Mouse (Mus musculus): Measurements from ENCODE around the gene Dcun1d4. TPM values are rescaled to one million over a fixed set of nuclear protein-coding genes. Genes with fewer than 3 reads are reported as not detected.

Dcun1d4 gene
- polyA plus RNA-seq, 1 experiment from 2014 or later = 71.0 TPM

DNA sequence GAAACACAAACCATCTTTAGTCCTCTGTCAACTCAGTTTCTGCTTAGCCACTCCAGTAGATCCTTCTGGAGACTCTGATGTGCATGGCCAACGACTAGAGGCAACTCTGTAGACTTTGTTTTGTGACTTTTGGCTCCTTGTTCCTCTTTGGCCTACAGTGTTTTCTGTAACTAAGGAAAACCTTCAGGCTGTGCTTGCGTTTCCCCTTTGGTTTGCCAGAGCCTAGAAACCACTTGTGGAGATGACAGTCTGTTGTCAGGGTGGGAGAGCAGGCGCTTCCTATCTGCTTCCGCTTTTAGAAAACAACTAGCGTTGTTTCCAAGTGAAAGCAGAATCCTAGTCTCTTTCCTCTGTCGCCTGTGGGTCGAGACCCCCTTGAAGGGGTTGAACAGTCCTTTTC lies 67.4 kb downstream of the Dcun1d4 start:
- Histone ChIP-seq H3K27me3 (ENCODE audit: control insufficient read depth, insufficient read depth, low read length) (no peaks in the 10 kb centered on the region), H3K4me3 (ENCODE audit: low read depth, low read length) (no peak overlapping the region), H3K9me3 (ENCODE audit: control insufficient read depth, low read length) (no peaks in the 10 kb centered on the region), H3K36me3 (ENCODE audit: control insufficient read depth, insufficient read depth, low read length) (no peaks in the 10 kb centered on the region; the same call in 1 of the 2 replicates), H3K27ac (ENCODE audit: low read depth, low read length) (no peak overlapping the region), H3K9ac (ENCODE audit: low read length) (no peak overlapping the region), H3K4me2 (ENCODE audit: low read depth) (no peak overlapping the region), H3K4me1 (ENCODE audit: control insufficient read depth, insufficient read depth, low read length) (no peaks in the 10 kb centered on the region)
- ATAC-seq (ENCODE audit: insufficient read depth, low FRiP score, low TSS enrichment) = no peak
- 92% methylated on average over 7 of the region's 7 CpGs for WGBS
- DNase-seq (ENCODE audit: low spot score) = no peak

DNA sequence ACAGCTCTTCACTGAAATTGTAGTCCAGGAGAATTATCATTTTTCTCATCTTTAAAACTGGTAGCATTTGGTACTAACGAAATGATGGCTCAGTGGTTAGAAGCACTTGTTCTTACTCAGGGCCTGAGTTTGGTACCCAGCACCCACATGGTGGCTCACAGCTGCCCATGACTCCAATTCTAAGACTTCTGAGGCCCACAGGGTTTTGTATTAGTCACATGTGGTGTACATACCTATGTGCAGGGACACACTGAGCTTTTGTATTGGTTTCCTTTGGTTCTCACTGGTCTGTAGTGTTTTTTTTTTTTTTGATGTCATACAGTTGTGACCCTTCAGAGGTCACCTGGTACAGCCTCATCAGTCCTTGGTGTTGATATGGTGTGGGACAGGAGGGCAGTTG lies 68.0 kb downstream of the Dcun1d4 start:
- H3K4me3 ChIP-seq (ENCODE audit: low read depth, low read length) = no peak overlapping the region
- 94% methylated on average over 1 of the region's 1 CpGs for WGBS
- no peaks in the 10 kb centered on the region for H3K9me3 ChIP-seq (ENCODE audit: control insufficient read depth, low read length)
- H3K9ac ChIP-seq (ENCODE audit: low read length) = no peak overlapping the region
- DNase-seq (ENCODE audit: low spot score) = no peak
- H3K4me1 ChIP-seq (ENCODE audit: control insufficient read depth, insufficient read depth, low read length) = no peaks in the 10 kb centered on the region
- H3K4me2 ChIP-seq (ENCODE audit: low read depth) = no peak overlapping the region
- H3K27me3 ChIP-seq (ENCODE audit: control insufficient read depth, insufficient read depth, low read length) = no peaks in the 10 kb centered on the region
- no peak overlapping the region for H3K27ac ChIP-seq (ENCODE audit: low read depth, low read length)
- no peaks in the 10 kb centered on the region; the same call in none of the 2 replicates for H3K36me3 ChIP-seq (ENCODE audit: control insufficient read depth, insufficient read depth, low read length)
- no peak for ATAC-seq (ENCODE audit: insufficient read depth, low FRiP score, low TSS enrichment)

DNA sequence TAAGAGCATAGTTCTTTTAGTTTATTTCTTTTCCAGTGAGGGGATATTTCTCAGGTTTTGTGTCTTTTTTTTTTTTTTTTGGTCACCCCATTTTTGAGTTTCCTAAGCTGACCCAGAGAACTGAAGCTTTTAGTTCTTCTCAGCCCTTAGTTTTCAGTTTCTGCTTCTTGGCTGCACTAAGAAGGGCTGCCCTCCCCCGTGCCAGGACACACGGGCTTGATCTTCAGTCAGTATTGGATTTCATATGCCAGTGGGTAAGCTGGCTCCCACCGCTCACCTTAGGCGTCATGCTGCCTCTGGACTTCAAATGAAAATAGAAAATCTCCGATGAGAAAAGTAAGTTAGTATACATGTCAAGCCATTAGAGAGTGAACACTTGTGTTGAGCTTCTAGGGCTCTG lies 71.0 kb downstream of the Dcun1d4 start:
- H3K4me1 ChIP-seq (ENCODE audit: control insufficient read depth, insufficient read depth, low read length) = no peaks in the 10 kb centered on the region
- ATAC-seq (ENCODE audit: insufficient read depth, low FRiP score, low TSS enrichment) (no peak), DNase-seq (ENCODE audit: low spot score) (no peak)
- no peaks in the 10 kb centered on the region for H3K9me3 ChIP-seq (ENCODE audit: control insufficient read depth, low read length)
- no peak overlapping the region for H3K4me3 ChIP-seq (ENCODE audit: low read depth, low read length)
- 78% methylated on average over 5 of the region's 5 CpGs for WGBS
- no peak overlapping the region for H3K9ac ChIP-seq (ENCODE audit: low read length)
- no peak overlapping the region for H3K27ac ChIP-seq (ENCODE audit: low read depth, low read length)
- H3K4me2 ChIP-seq (ENCODE audit: low read depth) = no peak overlapping the region
- no peaks in the 10 kb centered on the region for H3K27me3 ChIP-seq (ENCODE audit: control insufficient read depth, insufficient read depth, low read length)
- H3K36me3 ChIP-seq (ENCODE audit: control insufficient read depth, insufficient read depth, low read length) = no peaks in the 10 kb centered on the region; the same call in 1 of the 2 replicates

DNA sequence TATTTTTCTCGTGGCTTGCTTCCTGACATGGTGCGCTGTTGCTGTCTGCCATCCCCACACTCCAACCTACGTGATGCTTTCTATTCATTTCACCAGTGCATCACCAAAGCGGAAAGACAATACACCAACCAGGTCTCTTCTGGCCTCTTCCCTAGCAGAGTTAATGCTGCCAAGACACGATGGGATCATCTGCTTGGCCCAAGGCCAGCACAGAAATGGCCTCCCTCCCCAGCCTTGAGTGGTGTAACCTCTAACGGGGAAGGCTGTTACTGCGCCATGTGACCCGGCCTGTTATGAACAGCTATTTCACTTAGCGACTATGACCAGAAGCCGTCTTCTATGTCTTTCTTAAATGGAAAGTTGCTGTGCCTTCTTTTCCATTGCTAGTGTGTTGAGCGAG lies 73.1 kb downstream of the Dcun1d4 start:
- WGBS = 93% methylated on average over 11 of the region's 11 CpGs
- no peak for ATAC-seq (ENCODE audit: insufficient read depth, low FRiP score, low TSS enrichment)
- Histone ChIP-seq H3K4me2 (ENCODE audit: low read depth) (no peak overlapping the region), H3K27me3 (ENCODE audit: control insufficient read depth, insufficient read depth, low read length) (no peaks in the 10 kb centered on the region), H3K4me3 (ENCODE audit: low read depth, low read length) (no peak overlapping the region), H3K27ac (ENCODE audit: low read depth, low read length) (no peak overlapping the region), H3K36me3 (ENCODE audit: control insufficient read depth, insufficient read depth, low read length) (peaks cover 4% of the 10 kb centered on the region), H3K9me3 (ENCODE audit: control insufficient read depth, low read length) (no peaks in the 10 kb centered on the region), H3K4me1 (ENCODE audit: control insufficient read depth, insufficient read depth, low read length) (0 out of 2 replicates have a peak, but pooled peaks cover 4% of the 10 kb centered on the region), H3K9ac (ENCODE audit: low read length) (no peak overlapping the region)
- no peak for DNase-seq (ENCODE audit: low spot score)

DNA sequence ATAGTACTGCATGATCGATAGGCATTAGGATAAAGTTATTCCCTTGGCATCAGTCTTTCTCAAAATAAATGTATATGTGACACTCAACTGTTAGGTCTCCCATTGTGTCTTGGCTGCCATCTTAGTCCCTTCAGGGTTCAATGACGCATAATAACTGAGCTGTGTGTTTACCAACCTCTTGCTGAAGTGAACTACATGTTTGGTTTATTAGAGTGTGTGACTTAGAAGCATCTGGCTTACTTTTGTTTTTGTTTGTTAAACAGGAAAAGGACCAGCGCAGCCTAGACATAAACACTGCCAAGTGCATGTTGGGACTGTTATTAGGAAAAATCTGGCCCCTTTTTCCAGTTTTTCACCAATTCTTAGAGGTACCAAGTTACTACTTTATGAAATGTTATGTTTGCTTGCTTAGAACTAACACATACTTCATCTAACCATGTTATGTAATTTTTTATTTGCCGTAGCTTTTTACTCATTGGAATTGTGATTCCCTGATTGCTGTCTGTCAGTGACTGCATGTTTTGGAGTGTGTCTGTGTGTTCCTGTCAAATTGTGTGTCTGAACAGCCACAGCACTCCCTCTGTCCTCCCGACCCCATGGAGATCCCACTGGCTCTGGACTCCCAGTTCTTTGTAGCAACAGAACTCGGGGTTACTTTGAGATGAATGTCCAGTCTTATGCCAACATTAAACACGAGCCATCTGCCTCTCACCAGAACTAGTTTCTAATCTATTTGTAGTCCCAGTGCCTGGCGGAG lies 74.5 kb downstream of the Dcun1d4 start:
- DNase-seq (ENCODE audit: low spot score) (no peak), ATAC-seq (ENCODE audit: insufficient read depth, low FRiP score, low TSS enrichment) (no peak)
- Histone ChIP-seq H3K9ac (ENCODE audit: low read length) (no peak overlapping the region), H3K4me3 (ENCODE audit: low read depth, low read length) (no peak overlapping the region), H3K36me3 (ENCODE audit: control insufficient read depth, insufficient read depth, low read length) (peaks cover 4% of the 10 kb centered on the region), H3K4me1 (ENCODE audit: control insufficient read depth, insufficient read depth, low read length) (0 out of 2 replicates have a peak, but pooled peaks cover 4% of the 10 kb centered on the region), H3K4me2 (ENCODE audit: low read depth) (no peak overlapping the region), H3K27me3 (ENCODE audit: control insufficient read depth, insufficient read depth, low read length) (no peaks in the 10 kb centered on the region), H3K9me3 (ENCODE audit: control insufficient read depth, low read length) (no peaks in the 10 kb centered on the region), H3K27ac (ENCODE audit: low read depth, low read length) (no peak overlapping the region)
- 88% methylated on average over 8 of the region's 8 CpGs for WGBS

- H3K4me3 ChIP-seq (ENCODE audit: low read depth, low read length) = no peak overlapping the region
- no peak overlapping the region for H3K9ac ChIP-seq (ENCODE audit: low read length)
- H3K27me3 ChIP-seq (ENCODE audit: control insufficient read depth, insufficient read depth, low read length) = no peaks in the 10 kb centered on the region
- H3K9me3 ChIP-seq (ENCODE audit: control insufficient read depth, low read length) = no peaks in the 10 kb centered on the region
- no peak overlapping the region for H3K4me2 ChIP-seq (ENCODE audit: low read depth)
- H3K27ac ChIP-seq (ENCODE audit: low read depth, low read length) = no peak overlapping the region
- ATAC-seq (ENCODE audit: insufficient read depth, low FRiP score, low TSS enrichment) = no peak
- DNase-seq (ENCODE audit: low spot score) = no peak
- H3K4me1 ChIP-seq (ENCODE audit: control insufficient read depth, insufficient read depth, low read length) = 0 out of 2 replicates have a peak, but pooled peaks cover 4% of the 10 kb centered on the region
- H3K36me3 ChIP-seq (ENCODE audit: control insufficient read depth, insufficient read depth, low read length) = peaks cover 4% of the 10 kb centered on the region
- WGBS = 79% methylated on average over 12 of the region's 12 CpGs
Observed at GRCm38 (mm10) chr5:73556733-73557425, 76.1 kb downstream of the Dcun1d4 start.

DNA sequence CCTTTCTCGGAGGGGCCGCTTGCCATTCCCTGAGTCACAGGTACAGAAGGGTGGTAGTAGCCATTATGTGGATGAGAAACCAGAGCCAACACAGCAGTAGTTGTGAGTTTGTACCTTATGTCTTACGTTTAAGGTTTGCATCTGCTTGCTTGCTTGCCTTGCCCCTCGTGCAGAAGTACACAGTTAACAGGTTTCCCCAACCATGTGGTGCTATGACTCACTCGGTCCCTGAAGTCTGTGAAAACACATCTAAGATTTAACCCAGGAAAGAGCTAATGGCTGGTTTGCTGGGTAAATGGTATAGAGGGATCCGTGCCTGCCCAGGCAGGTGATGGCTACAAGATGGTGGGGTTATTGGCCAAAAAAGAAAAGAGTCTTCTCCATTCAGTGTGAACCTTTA lies 78.0 kb downstream of the Dcun1d4 start:
- H3K36me3 ChIP-seq (ENCODE audit: control insufficient read depth, insufficient read depth, low read length) = peaks cover 4% of the 10 kb centered on the region; the same call in 1 of the 2 replicates
- no peak overlapping the region for H3K4me3 ChIP-seq (ENCODE audit: low read depth, low read length)
- no peaks in the 10 kb centered on the region for H3K9me3 ChIP-seq (ENCODE audit: control insufficient read depth, low read length)
- 0 out of 2 replicates have a peak, but pooled peaks cover 4% of the 10 kb centered on the region for H3K4me1 ChIP-seq (ENCODE audit: control insufficient read depth, insufficient read depth, low read length)
- no peak for ATAC-seq (ENCODE audit: insufficient read depth, low FRiP score, low TSS enrichment)
- H3K27ac ChIP-seq (ENCODE audit: low read depth, low read length) = no peak overlapping the region
- 93% methylated on average over 6 of the region's 6 CpGs for WGBS
- no peak overlapping the region for H3K4me2 ChIP-seq (ENCODE audit: low read depth)
- no peak overlapping the region for H3K9ac ChIP-seq (ENCODE audit: low read length)
- no peaks in the 10 kb centered on the region for H3K27me3 ChIP-seq (ENCODE audit: control insufficient read depth, insufficient read depth, low read length)
- no peak for DNase-seq (ENCODE audit: low spot score)

DNA sequence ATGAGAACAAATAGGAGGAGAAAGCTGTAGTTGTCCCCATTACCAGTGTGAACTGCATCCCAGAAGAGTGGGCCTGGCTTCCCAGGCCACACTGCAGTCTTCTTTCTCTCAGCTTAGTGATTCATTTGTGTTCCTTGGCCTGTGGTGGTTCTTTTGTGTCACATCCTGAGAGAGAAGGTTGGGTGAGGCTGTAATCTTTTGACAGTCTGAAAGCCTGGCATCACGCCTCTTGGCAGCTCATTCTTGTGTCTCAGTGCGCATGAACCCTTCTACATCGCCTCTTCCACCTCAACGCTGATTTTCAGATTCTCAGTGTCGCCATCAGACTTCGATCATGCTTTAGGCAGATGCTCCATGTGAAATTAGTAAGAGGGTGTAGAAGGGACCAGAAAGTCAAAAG lies 83.2 kb downstream of the Dcun1d4 start:
- Histone ChIP-seq H3K27me3 (ENCODE audit: control insufficient read depth, insufficient read depth, low read length) (no peaks in the 10 kb centered on the region), H3K4me1 (ENCODE audit: control insufficient read depth, insufficient read depth, low read length) (no peaks in the 10 kb centered on the region), H3K4me3 (ENCODE audit: low read depth, low read length) (no peak overlapping the region), H3K36me3 (ENCODE audit: control insufficient read depth, insufficient read depth, low read length) (no peaks in the 10 kb centered on the region), H3K9ac (ENCODE audit: low read length) (no peak overlapping the region), H3K9me3 (ENCODE audit: control insufficient read depth, low read length) (no peaks in the 10 kb centered on the region), H3K27ac (ENCODE audit: low read depth, low read length) (no peak overlapping the region), H3K4me2 (ENCODE audit: low read depth) (no peak overlapping the region)
- ATAC-seq (ENCODE audit: insufficient read depth, low FRiP score, low TSS enrichment) (no peak), DNase-seq (ENCODE audit: low spot score) (no peak)
- WGBS = 95% methylated on average over 6 of the region's 6 CpGs

DNA sequence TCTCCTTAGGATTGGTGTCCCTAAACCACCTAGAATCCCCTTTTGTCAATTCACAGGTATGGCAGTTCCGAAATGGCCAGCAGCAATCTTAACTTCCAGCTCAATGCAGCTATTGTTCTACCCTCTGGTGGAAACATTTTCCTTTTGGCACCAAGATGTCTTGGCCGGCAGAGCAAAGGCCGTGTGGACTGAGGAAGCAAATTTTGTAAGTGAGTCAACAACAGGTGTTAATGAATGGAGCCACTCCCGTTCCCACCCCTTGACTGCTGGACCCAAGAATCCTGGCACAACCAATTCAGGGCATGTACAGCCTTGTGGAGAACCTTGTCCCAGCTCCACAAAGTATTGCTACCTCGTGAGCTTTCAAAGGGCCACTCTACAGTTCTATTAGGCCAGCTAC lies 85.3 kb downstream of the Dcun1d4 start:
- H3K9ac ChIP-seq (ENCODE audit: low read length) = no peak overlapping the region
- H3K27ac ChIP-seq (ENCODE audit: low read depth, low read length) = no peak overlapping the region
- H3K4me1 ChIP-seq (ENCODE audit: control insufficient read depth, insufficient read depth, low read length) = no peaks in the 10 kb centered on the region
- H3K4me3 ChIP-seq (ENCODE audit: low read depth, low read length) = no peak overlapping the region
- no peak overlapping the region for H3K4me2 ChIP-seq (ENCODE audit: low read depth)
- H3K27me3 ChIP-seq (ENCODE audit: control insufficient read depth, insufficient read depth, low read length) = no peaks in the 10 kb centered on the region
- H3K36me3 ChIP-seq (ENCODE audit: control insufficient read depth, insufficient read depth, low read length) = no peaks in the 10 kb centered on the region
- H3K9me3 ChIP-seq (ENCODE audit: control insufficient read depth, low read length) = no peaks in the 10 kb centered on the region
- 85% methylated on average over 5 of the region's 5 CpGs for WGBS
- DNase-seq (ENCODE audit: low spot score) = no peak
- ATAC-seq (ENCODE audit: insufficient read depth, low FRiP score, low TSS enrichment) = no peak

Measured in neural tube, embryonic 11.5 days (tissue).